Mouse (Mus musculus): ENCODE results near the gene Adcy2.

The Adcy2 gene

DNA sequence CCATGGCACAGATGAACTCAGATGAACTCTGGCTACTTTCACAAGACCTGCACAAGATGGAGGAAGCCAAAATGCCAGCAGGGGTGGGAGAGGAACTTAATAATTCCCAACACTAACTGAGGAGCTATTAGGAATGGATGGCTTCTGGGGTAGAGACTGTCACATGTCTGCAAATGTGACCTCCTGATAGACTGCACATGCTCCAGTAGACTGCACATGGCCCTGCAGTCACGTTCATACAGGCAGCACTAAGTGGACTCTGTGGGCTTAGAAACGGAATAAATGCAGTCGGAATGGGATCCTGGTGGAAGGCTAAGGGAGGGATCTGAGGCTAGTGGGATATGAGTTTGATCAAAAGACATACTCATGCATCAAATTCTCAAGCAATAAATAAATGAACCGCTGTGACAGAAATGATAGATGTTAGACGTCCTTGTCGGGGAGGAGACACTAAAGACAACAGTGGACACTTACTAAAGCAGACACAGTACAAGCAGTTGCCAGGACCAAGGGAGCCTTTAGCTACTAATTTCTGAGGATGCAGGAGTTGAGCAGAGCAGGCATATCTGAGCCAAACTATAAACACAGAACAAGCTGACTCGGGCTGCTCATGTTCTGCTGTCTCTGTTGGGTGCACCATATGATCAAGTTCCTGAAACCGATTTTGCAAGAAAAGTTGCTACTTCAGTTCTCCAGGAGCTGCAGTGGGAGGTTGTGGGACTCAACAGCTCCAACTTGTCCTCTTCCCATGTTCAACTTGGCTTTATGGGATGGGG, 211.9 kb downstream of the Adcy2 start:
- H3K4me3 ChIP-seq (replicated peaks; ENCODE audit: low read length), result no peak overlapping the region
- no peaks in the 10 kb centered on the region for H3K4me1 ChIP-seq (replicated peaks; ENCODE audit: low read depth, low read length)
- H3K36me3 ChIP-seq (ENCODE audit: insufficient read depth, low read length), result no peaks in the 10 kb centered on the region
- TF ChIP-seq POU5F1 (IDR thresholded peaks at IDR 0.05; ENCODE audit: borderline replicate concordance, low read length) (no peak), CTCF (conservative IDR thresholded peaks at IDR 0.05; ENCODE audit: low read length) (no peak), NANOG (IDR thresholded peaks at IDR 0.05; ENCODE audit: borderline replicate concordance, low read length) (no peak)
- H3K27me3 ChIP-seq (ENCODE audit: insufficient read depth, low read length), result no peaks in the 10 kb centered on the region
- peaks cover 7% of the 10 kb centered on the region; the same call in 1 of the 2 replicates for H3K9me3 ChIP-seq (ENCODE audit: low read length)

DNA sequence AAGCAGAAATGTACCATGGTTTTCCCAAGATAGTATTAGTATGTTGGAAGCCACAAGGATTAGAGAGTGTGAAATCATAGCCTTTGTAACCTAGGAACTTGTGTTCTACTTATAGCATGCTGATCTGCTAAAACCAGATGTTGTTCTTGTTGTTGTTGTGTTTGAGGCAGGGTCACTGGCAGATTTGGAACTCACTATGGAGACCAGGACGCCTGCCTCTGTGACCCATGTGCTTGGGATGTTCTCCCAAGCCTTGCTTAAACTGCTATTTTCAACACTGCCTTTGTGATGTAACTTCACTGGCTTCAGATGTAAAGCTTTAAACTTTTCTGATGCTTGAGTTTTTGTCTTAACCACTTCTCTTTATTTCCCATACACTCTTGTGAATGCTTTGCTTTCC, 216.2 kb downstream of the Adcy2 start:
- no peaks in the 10 kb centered on the region for H3K27me3 ChIP-seq (ENCODE audit: insufficient read depth, low read length)
- TF ChIP-seq CTCF (conservative IDR thresholded peaks at IDR 0.05; ENCODE audit: low read length) (no peak), POU5F1 (IDR thresholded peaks at IDR 0.05; ENCODE audit: borderline replicate concordance, low read length) (no peak), NANOG (IDR thresholded peaks at IDR 0.05; ENCODE audit: borderline replicate concordance, low read length) (no peak)
- no peaks in the 10 kb centered on the region for H3K9me3 ChIP-seq (ENCODE audit: low read length)
- no peak overlapping the region for H3K4me3 ChIP-seq (replicated peaks; ENCODE audit: low read length)
- H3K4me1 ChIP-seq (replicated peaks; ENCODE audit: low read depth, low read length), result no peaks in the 10 kb centered on the region
- no peaks in the 10 kb centered on the region for H3K36me3 ChIP-seq (ENCODE audit: insufficient read depth, low read length)

DNA sequence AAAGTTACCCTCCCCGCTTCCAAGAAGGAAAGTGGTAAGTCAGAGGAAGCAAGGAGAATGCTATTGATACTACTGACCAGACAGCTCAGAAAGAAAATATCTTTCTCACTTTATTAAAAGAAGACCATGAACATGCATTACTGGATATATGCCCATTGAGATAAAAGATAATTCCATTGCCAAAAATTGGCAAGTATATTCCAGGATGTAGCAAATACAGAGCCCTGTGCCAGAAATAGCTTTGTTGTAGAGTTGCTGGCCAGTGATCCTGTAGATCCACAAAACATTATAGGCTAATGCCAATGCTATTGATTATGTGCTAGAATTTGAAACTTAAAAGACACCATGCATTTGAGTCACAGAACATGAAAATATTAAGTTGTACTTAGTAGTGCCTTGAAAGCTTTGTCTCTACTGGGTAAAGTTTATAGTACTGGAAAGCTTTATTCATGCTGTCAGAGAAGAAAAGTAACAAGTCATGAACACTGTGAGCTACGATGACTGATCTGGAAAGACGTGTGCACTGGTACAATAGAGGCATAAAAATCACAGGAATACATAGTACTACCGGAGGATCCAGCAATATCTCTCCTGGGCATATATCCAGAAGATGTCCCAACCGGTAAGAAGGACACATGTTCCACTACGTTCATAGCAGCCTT, 221.2 kb downstream of the Adcy2 start:
- no peaks in the 10 kb centered on the region for H3K36me3 ChIP-seq (ENCODE audit: insufficient read depth, low read length)

DNA sequence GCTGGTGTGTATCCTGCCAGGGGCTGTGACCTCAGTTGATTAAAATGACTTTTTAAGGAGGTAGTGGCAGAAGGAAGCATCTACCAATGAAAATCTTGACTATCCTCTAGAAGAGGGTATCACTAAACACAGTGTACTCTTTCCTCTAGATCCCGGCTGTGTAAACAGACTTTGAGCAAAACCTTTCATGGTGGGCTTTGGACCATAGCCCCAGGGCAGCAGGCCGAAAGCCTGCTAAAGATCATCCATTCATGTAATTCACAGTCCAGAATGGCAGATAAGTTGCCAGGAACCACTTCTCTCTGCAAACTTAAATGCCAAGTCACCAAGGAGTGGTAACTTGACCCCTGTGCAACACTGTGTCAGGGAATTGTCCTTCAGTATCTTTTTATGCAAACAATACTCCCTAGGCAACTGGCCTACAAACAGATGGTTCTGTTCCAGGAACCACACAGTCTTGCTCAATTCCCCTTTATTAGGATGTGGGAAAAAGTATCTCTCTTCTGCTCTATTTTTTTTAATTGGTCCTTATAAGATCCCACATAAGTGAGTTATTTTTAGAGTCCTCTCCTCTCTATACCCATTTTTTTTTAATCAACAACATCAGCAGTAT, 225.6 kb downstream of the Adcy2 start:
- no peaks in the 10 kb centered on the region for H3K36me3 ChIP-seq (ENCODE audit: insufficient read depth, low read length)
- H3K4me1 ChIP-seq (replicated peaks; ENCODE audit: low read depth, low read length), result no peaks in the 10 kb centered on the region
- H3K9me3 ChIP-seq (ENCODE audit: low read length), result no peaks in the 10 kb centered on the region
- H3K27me3 ChIP-seq (ENCODE audit: insufficient read depth, low read length), result no peaks in the 10 kb centered on the region
- no peak overlapping the region for H3K4me3 ChIP-seq (replicated peaks; ENCODE audit: low read length)
- TF ChIP-seq NANOG (IDR thresholded peaks at IDR 0.05; ENCODE audit: borderline replicate concordance, low read length) (no peak), CTCF (conservative IDR thresholded peaks at IDR 0.05; ENCODE audit: low read length) (no peak), POU5F1 (IDR thresholded peaks at IDR 0.05; ENCODE audit: borderline replicate concordance, low read length) (no peak)

More for the DNA sequence above, 221.2 kb downstream of the Adcy2 start:
- no peaks in the 10 kb centered on the region for H3K27me3 ChIP-seq (ENCODE audit: insufficient read depth, low read length)
- H3K4me1 ChIP-seq (replicated peaks; ENCODE audit: low read depth, low read length), result no peaks in the 10 kb centered on the region
- H3K4me3 ChIP-seq (replicated peaks; ENCODE audit: low read length), result no peak overlapping the region
- no peaks in the 10 kb centered on the region for H3K9me3 ChIP-seq (ENCODE audit: low read length)
- no peak for TF ChIP-seq NANOG (IDR thresholded peaks at IDR 0.05; ENCODE audit: borderline replicate concordance, low read length)
- no peak for TF ChIP-seq CTCF (conservative IDR thresholded peaks at IDR 0.05; ENCODE audit: low read length)
- TF ChIP-seq POU5F1 (IDR thresholded peaks at IDR 0.05; ENCODE audit: borderline replicate concordance, low read length), result no peak

DNA sequence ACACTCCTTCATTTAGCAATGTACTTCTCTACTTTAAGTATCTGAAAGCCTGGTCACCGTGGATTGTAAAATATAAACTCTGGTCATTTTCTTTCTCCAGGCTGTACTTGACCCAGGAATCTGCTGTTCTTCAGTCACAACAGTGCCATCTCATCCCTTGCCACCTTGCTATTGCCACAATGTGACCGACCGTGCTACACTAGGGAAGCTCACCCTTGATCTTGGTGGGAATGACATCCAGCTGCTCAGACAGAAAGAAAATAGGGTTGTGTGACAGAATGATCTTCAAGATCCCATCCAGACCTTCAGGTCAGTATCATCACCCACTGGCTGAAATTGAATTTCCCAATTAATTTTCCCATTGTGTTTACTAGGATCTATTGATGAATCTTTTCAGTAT, 230.8 kb downstream of the Adcy2 start:
- no peaks in the 10 kb centered on the region for H3K36me3 ChIP-seq (ENCODE audit: insufficient read depth, low read length)
- H3K9me3 ChIP-seq (ENCODE audit: low read length), result no peaks in the 10 kb centered on the region
- no peak for TF ChIP-seq CTCF (conservative IDR thresholded peaks at IDR 0.05; ENCODE audit: low read length)
- no peak for TF ChIP-seq NANOG (IDR thresholded peaks at IDR 0.05; ENCODE audit: borderline replicate concordance, low read length)
- no peak for TF ChIP-seq POU5F1 (IDR thresholded peaks at IDR 0.05; ENCODE audit: borderline replicate concordance, low read length)
- H3K27me3 ChIP-seq (ENCODE audit: insufficient read depth, low read length), result no peaks in the 10 kb centered on the region
- H3K4me3 ChIP-seq (replicated peaks; ENCODE audit: low read length), result no peak overlapping the region
- H3K4me1 ChIP-seq (replicated peaks; ENCODE audit: low read depth, low read length), result no peaks in the 10 kb centered on the region

DNA sequence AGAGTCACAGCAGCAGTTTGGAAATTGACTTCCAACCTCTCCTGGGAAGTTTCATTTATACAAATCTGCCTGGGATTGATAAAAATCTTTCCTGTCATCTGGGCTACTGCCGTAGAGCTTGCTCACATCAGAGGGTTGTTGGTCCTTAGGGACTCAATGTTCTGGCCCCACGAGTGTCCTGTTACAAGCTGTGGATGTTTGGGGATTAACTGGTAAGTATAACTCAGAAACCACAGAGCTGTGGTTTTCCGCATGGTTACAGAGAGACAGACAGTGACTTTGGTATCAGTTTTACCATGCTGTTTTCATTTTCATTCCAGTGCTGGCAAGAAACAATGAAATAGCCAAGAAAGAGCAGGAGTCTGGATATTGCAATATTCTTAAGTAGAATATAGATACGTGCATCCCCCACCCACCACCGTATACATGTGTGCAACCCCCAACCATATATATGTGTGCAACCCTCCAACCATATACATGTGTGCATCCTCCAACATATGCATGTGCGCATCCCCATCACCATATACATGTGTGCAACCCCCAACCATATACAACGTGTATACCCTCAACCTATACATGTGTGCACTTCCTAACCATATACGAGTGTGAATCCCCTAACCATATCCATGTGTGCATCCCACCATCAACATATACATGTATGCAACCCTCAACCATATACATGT, 233.3 kb downstream of the Adcy2 start:
- Histone ChIP-seq H3K4me1 (replicated peaks; ENCODE audit: low read depth, low read length) (no peaks in the 10 kb centered on the region), H3K36me3 (ENCODE audit: insufficient read depth, low read length) (no peaks in the 10 kb centered on the region), H3K9me3 (ENCODE audit: low read length) (no peaks in the 10 kb centered on the region), H3K4me3 (replicated peaks; ENCODE audit: low read length) (no peak overlapping the region), H3K27me3 (ENCODE audit: insufficient read depth, low read length) (no peaks in the 10 kb centered on the region)
- TF ChIP-seq POU5F1 (IDR thresholded peaks at IDR 0.05; ENCODE audit: borderline replicate concordance, low read length), result no peak
- no peak for TF ChIP-seq NANOG (IDR thresholded peaks at IDR 0.05; ENCODE audit: borderline replicate concordance, low read length)
- no peak for TF ChIP-seq CTCF (conservative IDR thresholded peaks at IDR 0.05; ENCODE audit: low read length)

DNA sequence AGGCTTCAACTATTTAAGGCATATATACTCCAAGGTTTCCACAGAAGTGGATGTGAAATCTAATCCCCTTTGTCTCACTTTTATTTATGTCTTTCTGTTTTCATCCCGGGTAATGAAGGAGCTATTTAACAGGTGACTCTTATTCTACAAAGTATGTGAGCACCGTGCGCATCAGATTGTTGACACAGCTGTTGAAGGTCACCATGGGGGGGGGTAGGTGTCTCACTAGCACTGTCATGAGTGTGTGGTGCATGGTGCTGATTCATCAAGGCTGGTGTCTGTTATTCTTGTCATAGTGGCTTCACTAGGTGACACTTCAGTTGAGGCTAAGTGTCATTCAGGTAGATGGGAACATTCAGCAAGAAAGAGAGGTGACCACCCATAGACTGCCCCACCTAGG, 234.7 kb downstream of the Adcy2 start:
- TF ChIP-seq CTCF (conservative IDR thresholded peaks at IDR 0.05; ENCODE audit: low read length), result no peak
- no peak for TF ChIP-seq NANOG (IDR thresholded peaks at IDR 0.05; ENCODE audit: borderline replicate concordance, low read length)
- no peak for TF ChIP-seq POU5F1 (IDR thresholded peaks at IDR 0.05; ENCODE audit: borderline replicate concordance, low read length)
- no peaks in the 10 kb centered on the region for H3K9me3 ChIP-seq (ENCODE audit: low read length)
- no peak overlapping the region for H3K4me3 ChIP-seq (replicated peaks; ENCODE audit: low read length)
- H3K36me3 ChIP-seq (ENCODE audit: insufficient read depth, low read length), result no peaks in the 10 kb centered on the region
- no peaks in the 10 kb centered on the region for H3K4me1 ChIP-seq (replicated peaks; ENCODE audit: low read depth, low read length)
- no peaks in the 10 kb centered on the region for H3K27me3 ChIP-seq (ENCODE audit: insufficient read depth, low read length)

DNA sequence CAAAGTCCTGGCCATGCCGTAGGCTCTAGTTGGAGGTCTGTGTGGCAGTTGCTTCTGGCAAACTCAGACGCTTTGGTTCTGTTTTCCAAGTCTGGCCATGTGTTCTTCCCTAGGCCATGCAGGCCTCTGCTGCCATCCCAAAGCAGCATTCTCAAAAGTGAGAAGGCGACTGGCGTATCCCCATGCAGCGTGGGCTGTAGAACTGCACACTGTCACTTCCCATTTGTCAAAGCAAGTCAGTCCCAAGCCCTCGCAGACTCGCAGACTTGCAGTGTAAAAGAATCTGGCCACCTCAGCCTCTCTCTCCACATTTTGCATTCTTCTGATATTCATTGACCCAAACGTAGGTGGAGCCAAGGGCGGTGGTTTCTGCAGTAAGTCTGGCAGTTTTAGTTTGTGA, 249.5 kb downstream of the Adcy2 start:
- H3K9me3 ChIP-seq (ENCODE audit: low read length), result no peaks in the 10 kb centered on the region
- H3K4me1 ChIP-seq (replicated peaks; ENCODE audit: low read depth, low read length), result no peaks in the 10 kb centered on the region
- H3K27me3 ChIP-seq (ENCODE audit: insufficient read depth, low read length), result no peaks in the 10 kb centered on the region
- TF ChIP-seq POU5F1 (IDR thresholded peaks at IDR 0.05; ENCODE audit: borderline replicate concordance, low read length), result no peak
- TF ChIP-seq NANOG (IDR thresholded peaks at IDR 0.05; ENCODE audit: borderline replicate concordance, low read length), result no peak
- TF ChIP-seq CTCF (conservative IDR thresholded peaks at IDR 0.05; ENCODE audit: low read length), result no peak
- H3K4me3 ChIP-seq (replicated peaks; ENCODE audit: low read length), result no peak overlapping the region
- H3K36me3 ChIP-seq (ENCODE audit: insufficient read depth, low read length), result no peaks in the 10 kb centered on the region
